Mouse (Mus musculus) embryonic facial prominence, embryonic 10.5 days (tissue): ENCODE measurements at regions not wholly inside any gene's neighbourhood (a gene's known extent, or its start where the extent isn't known, plus 50 kb on each side); places are given as distances from the start of the nearest gene placed in this dataset.

Experiments used
- DNase-seq: peaks from one replicate; pipeline ENCODE4 v3.0.0-alpha.2; 2017; ENCODE audit warnings: low spot score
- H3K27ac ChIP-seq: fragments of 300-500 bp; sonication (generic); replicated peaks from 2 replicates; pipeline ENCODE4 v1.5.1; 2016; ENCODE audit warnings: mild to moderate bottlenecking
- H3K27me3 ChIP-seq: fragments of 300-500 bp; sonication (generic); replicated peaks from 2 replicates; pipeline ENCODE4 v1.6.1; 2016; ENCODE audit warnings: low read depth, mild to moderate bottlenecking; ENCODE audit not compliant: poor library complexity, severe bottlenecking
- H3K36me3 ChIP-seq: fragments of 300-500 bp; sonication (generic); replicated peaks from 2 replicates; pipeline ENCODE4 v1.6.1; 2016; ENCODE audit warnings: mild to moderate bottlenecking, moderate library complexity
- H3K4me1 ChIP-seq: fragments of 300-500 bp; sonication (generic); 2 replicates; pipeline ENCODE4 v1.6.1; 2016
- H3K4me3 ChIP-seq: fragments of 300-500 bp; sonication (generic); 2 replicates; pipeline ENCODE4 v1.5.1; 2016; ENCODE audit warnings: mild to moderate bottlenecking, moderate library complexity
- H3K9me3 ChIP-seq: fragments of 300-500 bp; sonication (generic); 2 replicates; pipeline ENCODE4 v1.6.1; 2016; ENCODE audit warnings: mild to moderate bottlenecking
- WGBS: fragments of 180-500 bp; shearing (Covaris S2); methylation state at CpG from one replicate; pipeline ENCODE4 v1.1.7; 2016; 5-methylcytosine and 5-hydroxymethylcytosine counted together

GRCm38 (mm10) chr4:142953724-142954123 is 259.1 kb downstream of the Prdm2 start:
- Histone ChIP-seq H3K9me3 (no peaks in the 10 kb centered on the region), H3K4me1 (peaks cover 7% of the 10 kb centered on the region; the same call in 1 of the 2 replicates), H3K36me3 (no peaks in the 10 kb centered on the region), H3K27me3 (peaks cover 18% of the 10 kb centered on the region; the same call in 1 of the 2 replicates), H3K27ac (no peak overlapping the region), H3K4me3 (no peak overlapping the region)
- WGBS, result 46% methylated on average over 9 of the region's 9 CpGs
- no peak for DNase-seq

GRCm38 (mm10) chr4:142952879-142953278 is 259.9 kb downstream of the Prdm2 start:
- Histone ChIP-seq H3K4me1 (peaks cover 7% of the 10 kb centered on the region; the same call in 1 of the 2 replicates), H3K27ac (no peak overlapping the region), H3K9me3 (no peaks in the 10 kb centered on the region), H3K4me3 (no peak overlapping the region), H3K36me3 (no peaks in the 10 kb centered on the region), H3K27me3 (peaks cover 27% of the 10 kb centered on the region; the same call in 1 of the 2 replicates)
- 57% methylated on average over 1 of the region's 1 CpGs for WGBS
- DNase-seq, result no peak

- 82% methylated on average over 6 of the region's 6 CpGs for WGBS
These were observed 265.1 kb downstream of the Prdm2 start for GRCm38 (mm10) chr4:142947673-142948072.

GRCm38 (mm10) chr4:142933627-142934026 is 279.2 kb downstream of the Prdm2 start:
- Histone ChIP-seq H3K27ac (no peak overlapping the region), H3K4me3 (no peak overlapping the region), H3K27me3 (no peaks in the 10 kb centered on the region), H3K4me1 (no peaks in the 10 kb centered on the region), H3K36me3 (no peaks in the 10 kb centered on the region), H3K9me3 (no peaks in the 10 kb centered on the region)
- no peak for DNase-seq
- WGBS, result 86% methylated on average over 9 of the region's 9 CpGs

More at GRCm38 (mm10) chr4:142947673-142948072, 265.1 kb downstream of the Prdm2 start:
- no peak overlapping the region for H3K27ac ChIP-seq
- DNase-seq, result no peak
- no peak overlapping the region for H3K4me3 ChIP-seq
- H3K4me1 ChIP-seq, result peaks cover 14% of the 10 kb centered on the region
- no peaks in the 10 kb centered on the region for H3K36me3 ChIP-seq
- peaks cover 50% of the 10 kb centered on the region for H3K27me3 ChIP-seq
- H3K9me3 ChIP-seq, result no peaks in the 10 kb centered on the region

GRCm38 (mm10) chr4:142929245-142929644 is 283.6 kb downstream of the Prdm2 start:
- no peak for DNase-seq
- no peak overlapping the region for H3K4me3 ChIP-seq
- H3K27ac ChIP-seq, result no peak overlapping the region
- no peaks in the 10 kb centered on the region for H3K36me3 ChIP-seq
- H3K4me1 ChIP-seq, result no peaks in the 10 kb centered on the region
- 88% methylated on average over 4 of the region's 4 CpGs for WGBS
- H3K9me3 ChIP-seq, result no peaks in the 10 kb centered on the region
- no peaks in the 10 kb centered on the region for H3K27me3 ChIP-seq

- no peaks in the 10 kb centered on the region for H3K9me3 ChIP-seq
- H3K4me3 ChIP-seq, result no peak overlapping the region
- H3K27ac ChIP-seq, result no peak overlapping the region
- no peaks in the 10 kb centered on the region for H3K4me1 ChIP-seq
- WGBS, result 88% methylated on average over 7 of the region's 7 CpGs
- no peaks in the 10 kb centered on the region for H3K36me3 ChIP-seq
- no peaks in the 10 kb centered on the region for H3K27me3 ChIP-seq
- no peak for DNase-seq
These were observed 285.3 kb downstream of the Prdm2 start for GRCm38 (mm10) chr4:142927328-142928108.

- WGBS, result 81% methylated on average over 8 of the region's 8 CpGs
- H3K4me3 ChIP-seq, result no peak overlapping the region
- H3K27me3 ChIP-seq, result no peaks in the 10 kb centered on the region
- no peak for DNase-seq
- H3K9me3 ChIP-seq, result no peaks in the 10 kb centered on the region
- no peaks in the 10 kb centered on the region for H3K36me3 ChIP-seq
- H3K4me1 ChIP-seq, result no peaks in the 10 kb centered on the region
- H3K27ac ChIP-seq, result no peak overlapping the region
These were observed 287.7 kb downstream of the Prdm2 start for GRCm38 (mm10) chr4:142925111-142925510.

GRCm38 (mm10) chr4:142909355-142909947 is 303.3 kb downstream of the Prdm2 start:
- Histone ChIP-seq H3K27me3 (no peaks in the 10 kb centered on the region), H3K36me3 (no peaks in the 10 kb centered on the region), H3K4me3 (peak overlapping the region; percentile 42), H3K4me1 (peaks cover 8% of the 10 kb centered on the region), H3K9me3 (no peaks in the 10 kb centered on the region), H3K27ac (peak overlapping the region; percentile 76)
- peak; percentile 41 for DNase-seq
- WGBS, result 41% methylated on average over 17 of the region's 17 CpGs

- 70% methylated on average over 6 of the region's 6 CpGs for WGBS
- Histone ChIP-seq H3K36me3 (no peaks in the 10 kb centered on the region), H3K27me3 (no peaks in the 10 kb centered on the region), H3K4me1 (peaks cover 8% of the 10 kb centered on the region), H3K4me3 (no peak overlapping the region), H3K9me3 (no peaks in the 10 kb centered on the region), H3K27ac (no peak overlapping the region)
- no peak for DNase-seq
These were observed 304.0 kb downstream of the Prdm2 start for GRCm38 (mm10) chr4:142908782-142909181.

- peak; percentile 13 for DNase-seq
- Histone ChIP-seq H3K4me1 (no peaks in the 10 kb centered on the region), H3K27me3 (no peaks in the 10 kb centered on the region), H3K36me3 (no peaks in the 10 kb centered on the region), H3K4me3 (no peak overlapping the region), H3K27ac (no peak overlapping the region), H3K9me3 (no peaks in the 10 kb centered on the region; the same call in 1 of the 2 replicates)
- 80% methylated on average over 9 of the region's 9 CpGs for WGBS
These were observed 309.3 kb downstream of the Prdm2 start for GRCm38 (mm10) chr4:142903356-142904032.

- Histone ChIP-seq H3K27ac (no peak overlapping the region), H3K9me3 (no peaks in the 10 kb centered on the region; the same call in 1 of the 2 replicates), H3K4me3 (no peak overlapping the region), H3K36me3 (no peaks in the 10 kb centered on the region), H3K4me1 (no peaks in the 10 kb centered on the region), H3K27me3 (no peaks in the 10 kb centered on the region)
- WGBS, result 84% methylated on average over 9 of the region's 9 CpGs
- DNase-seq, result no peak
These were observed 312.0 kb downstream of the Prdm2 start for GRCm38 (mm10) chr4:142900792-142901191.

GRCm38 (mm10) chr4:142898994-142899393 is 313.8 kb downstream of the Prdm2 start:
- WGBS, result 74% methylated on average over 1 of the region's 1 CpGs
- Histone ChIP-seq H3K27ac (no peak overlapping the region), H3K9me3 (no peaks in the 10 kb centered on the region; the same call in 1 of the 2 replicates), H3K36me3 (no peaks in the 10 kb centered on the region), H3K27me3 (no peaks in the 10 kb centered on the region), H3K4me3 (no peak overlapping the region), H3K4me1 (no peaks in the 10 kb centered on the region)
- no peak for DNase-seq
